Mouse (Mus musculus) kidney, adult 9 months (tissue): Measurements from ENCODE around the gene Epb41l1.
"Not testable (repeated sequence)": the region's sequence is repeated elsewhere in the genome, so short reads cannot be mapped to it uniquely, and the experiment has no call there.

Experiments used
- DNase-seq: peaks from one replicate; pipeline ENCODE4 v3.0.0; 2022

Epb41l1 gene

GRCm38 (mm10) chr2:156488166-156488814, 67.6 kb downstream of the Epb41l1 start:
- no peak for DNase-seq

- no peak for DNase-seq
Observed at GRCm38 (mm10) chr2:156490176-156490575, 69.5 kb downstream of the Epb41l1 start.

- no peak for DNase-seq
Observed at GRCm38 (mm10) chr2:156491796-156492195, 71.1 kb downstream of the Epb41l1 start.

- DNase-seq = no peak
Observed at GRCm38 (mm10) chr2:156493766-156494165, 73.1 kb downstream of the Epb41l1 start.

- no peak for DNase-seq
Observed at GRCm38 (mm10) chr2:156494465-156494864, 73.8 kb downstream of the Epb41l1 start.

GRCm38 (mm10) chr2:156494875-156495274, 74.2 kb downstream of the Epb41l1 start:
- no peak for DNase-seq

GRCm38 (mm10) chr2:156496816-156497566, 76.3 kb downstream of the Epb41l1 start:
- no peak for DNase-seq

- DNase-seq = peak; percentile 71
Observed at GRCm38 (mm10) chr2:156497915-156498314, 77.2 kb downstream of the Epb41l1 start.

- no peak for DNase-seq
Observed at GRCm38 (mm10) chr2:156501025-156501424, 80.3 kb downstream of the Epb41l1 start.

- DNase-seq = no peak
Observed at GRCm38 (mm10) chr2:156505533-156505932, 84.8 kb downstream of the Epb41l1 start.

GRCm38 (mm10) chr2:156512028-156512427, 91.3 kb downstream of the Epb41l1 start:
- DNase-seq = no peak

- peak; percentile 83 for DNase-seq
Observed at GRCm38 (mm10) chr2:156512561-156512960, 91.9 kb downstream of the Epb41l1 start.

- no peak for DNase-seq
Observed at GRCm38 (mm10) chr2:156515102-156515501, 94.4 kb downstream of the Epb41l1 start.

GRCm38 (mm10) chr2:156515565-156516185, 95.0 kb downstream of the Epb41l1 start:
- DNase-seq = peak; percentile 79

- DNase-seq = not testable (repeated sequence)
Observed at GRCm38 (mm10) chr2:156516678-156517077, 96.0 kb downstream of the Epb41l1 start.

GRCm38 (mm10) chr2:156518306-156518705, 97.6 kb downstream of the Epb41l1 start:
- no peak for DNase-seq

- DNase-seq = no peak
Observed at GRCm38 (mm10) chr2:156519584-156519983, 98.9 kb downstream of the Epb41l1 start.

GRCm38 (mm10) chr2:156522994-156523393, 102.3 kb downstream of the Epb41l1 start:
- no peak for DNase-seq

- no peak for DNase-seq
Observed at GRCm38 (mm10) chr2:156524078-156524477, 103.4 kb downstream of the Epb41l1 start.

GRCm38 (mm10) chr2:156529726-156530125, 109.0 kb downstream of the Epb41l1 start:
- DNase-seq = peak; percentile 36

GRCm38 (mm10) chr2:156533160-156533559, 112.5 kb downstream of the Epb41l1 start:
- no peak for DNase-seq

- DNase-seq = no peak
Observed at GRCm38 (mm10) chr2:156538817-156539555, 118.3 kb downstream of the Epb41l1 start.

GRCm38 (mm10) chr2:156540991-156541390, 120.3 kb downstream of the Epb41l1 start:
- DNase-seq = no peak
